Mouse (Mus musculus): ENCODE data around the gene Ogdhl. TPM values are rescaled to one million over a fixed set of nuclear protein-coding genes. Genes with fewer than 3 reads are reported as not detected.

Ogdhl gene
- 3.7 TPM for polyA plus RNA-seq (2012; fragmentation: generic; extraction: Trizol)

- H3K27me3 ChIP-seq (ENCODE audit: control insufficient read depth, insufficient read depth, insufficient read length), result peaks cover 11% of the 10 kb centered on the region
- H3ac ChIP-seq (ENCODE audit: control insufficient read depth, insufficient read length), result no peak within 1 kb of the TSS
- no peaks in the 10 kb centered on the region for H3K79me2 ChIP-seq (ENCODE audit: control insufficient read depth, insufficient read depth)
- H3K36me3 ChIP-seq (ENCODE audit: control insufficient read depth, insufficient read depth), result no peaks in the 10 kb centered on the region
- no peak within 1 kb of the TSS for H3K4me3 ChIP-seq
- TF ChIP-seq TCF3 (IDR thresholded peaks at IDR 0.05; ENCODE audit: insufficient read length, low read depth) (no peak), POLR2A (IDR thresholded peaks at IDR 0.05; ENCODE audit: insufficient read length, low read depth) (no peak), TCF12 (IDR thresholded peaks at IDR 0.05; ENCODE audit: insufficient read depth, poor library complexity, severe bottlenecking) (no peak), SRF (IDR thresholded peaks at IDR 0.05; ENCODE audit: control insufficient read depth, insufficient read length, low read depth) (no peak), POLR2AphosphoS2 (IDR thresholded peaks at IDR 0.05; ENCODE audit: insufficient read length, low read depth) (no peak), MYOG (IDR thresholded peaks at IDR 0.05; ENCODE audit: control insufficient read depth in 1 of 3, insufficient read depth in 1 of 3, insufficient read length in 2 of 3, low read depth in 2 of 3) (peak in 1 of 3 experiments; percentile 13), MAX (IDR thresholded peaks at IDR 0.05; ENCODE audit: low read depth) (no peak), REST (IDR thresholded peaks at IDR 0.05; ENCODE audit: insufficient read depth, insufficient read length) (peak; percentile 98), MYOD1 (IDR thresholded peaks at IDR 0.05; ENCODE audit: control insufficient read depth in 1 of 3, insufficient read length in 2 of 3, low read depth in 2 of 3) (peak in 1 of 3 experiments; percentile 13), E2F4 (IDR thresholded peaks at IDR 0.05; ENCODE audit: insufficient read depth) (no peak), USF1 (IDR thresholded peaks at IDR 0.05; ENCODE audit: low read depth) (peak; percentile 60)
- H3K4me2 ChIP-seq (ENCODE audit: low read depth), result peak within 1 kb of the TSS; percentile 55
Observed at GRCm38 (mm10) chr14:32321732-32322685, at the start of gene Ogdhl. Gene Ogdhl (plus strand): TSS chr14:32322019.

- Histone ChIP-seq H3K27me3 (ENCODE audit: control insufficient read depth, insufficient read depth, insufficient read length) (no peaks in the 10 kb centered on the region), H3K36me3 (ENCODE audit: control insufficient read depth, insufficient read depth) (peaks cover 11% of the 10 kb centered on the region)
- TF ChIP-seq TCF12 (IDR thresholded peaks at IDR 0.05; ENCODE audit: insufficient read depth, poor library complexity, severe bottlenecking) (no peak), E2F4 (IDR thresholded peaks at IDR 0.05; ENCODE audit: insufficient read depth) (no peak), CEBPB (IDR thresholded peaks at IDR 0.05; ENCODE audit: insufficient read depth, poor library complexity, severe bottlenecking) (no peak), POLR2AphosphoS2 (IDR thresholded peaks at IDR 0.05; ENCODE audit: insufficient read length, low read depth) (no peak), SRF (IDR thresholded peaks at IDR 0.05; ENCODE audit: control insufficient read depth, insufficient read length, low read depth) (no peak), MYOG (IDR thresholded peaks at IDR 0.05; ENCODE audit: control insufficient read depth in 1 of 3, insufficient read depth in 1 of 3, insufficient read length in 2 of 3, low read depth in 2 of 3) (no peak)
Observed at GRCm38 (mm10) chr14:32301622-32302021, 20.2 kb upstream of the Ogdhl start.

GRCm38 (mm10) chr14:32302423-32302822 lies 19.4 kb upstream of the Ogdhl start:
- TF ChIP-seq USF1 (IDR thresholded peaks at IDR 0.05; ENCODE audit: low read depth) (no peak), MAX (IDR thresholded peaks at IDR 0.05; ENCODE audit: low read depth) (no peak), CEBPB (IDR thresholded peaks at IDR 0.05; ENCODE audit: insufficient read depth, poor library complexity, severe bottlenecking) (no peak), TCF3 (IDR thresholded peaks at IDR 0.05; ENCODE audit: insufficient read length, low read depth) (no peak), MYOG (IDR thresholded peaks at IDR 0.05; ENCODE audit: control insufficient read depth in 1 of 3, insufficient read depth in 1 of 3, insufficient read length in 2 of 3, low read depth in 2 of 3) (no peak), SRF (IDR thresholded peaks at IDR 0.05; ENCODE audit: control insufficient read depth, insufficient read length, low read depth) (no peak), TCF12 (IDR thresholded peaks at IDR 0.05; ENCODE audit: insufficient read depth, poor library complexity, severe bottlenecking) (no peak), E2F4 (IDR thresholded peaks at IDR 0.05; ENCODE audit: insufficient read depth) (no peak)
- Histone ChIP-seq H3ac (ENCODE audit: control insufficient read depth, insufficient read length) (no peak overlapping the region), H3K27me3 (ENCODE audit: control insufficient read depth, insufficient read depth, insufficient read length) (no peaks in the 10 kb centered on the region)

More at GRCm38 (mm10) chr14:32301622-32302021, 20.2 kb upstream of the Ogdhl start:
- Histone ChIP-seq H3K4me2 (ENCODE audit: low read depth) (no peak overlapping the region), H3K4me3 (no peak overlapping the region), H3K79me2 (ENCODE audit: control insufficient read depth, insufficient read depth) (no peaks in the 10 kb centered on the region), H3ac (ENCODE audit: control insufficient read depth, insufficient read length) (no peak overlapping the region)

GRCm38 (mm10) chr14:32304921-32305320 lies 16.9 kb upstream of the Ogdhl start:
- Histone ChIP-seq H3K4me2 (ENCODE audit: low read depth) (peak overlapping the region; percentile 55), H3ac (ENCODE audit: control insufficient read depth, insufficient read length) (no peak overlapping the region), H3K4me3 (no peak overlapping the region), H3K79me2 (ENCODE audit: control insufficient read depth, insufficient read depth) (no peaks in the 10 kb centered on the region), H3K36me3 (ENCODE audit: control insufficient read depth, insufficient read depth) (no peaks in the 10 kb centered on the region), H3K27me3 (ENCODE audit: control insufficient read depth, insufficient read depth, insufficient read length) (no peaks in the 10 kb centered on the region)
- TF ChIP-seq POLR2A (IDR thresholded peaks at IDR 0.05; ENCODE audit: insufficient read length, low read depth) (no peak), MAX (IDR thresholded peaks at IDR 0.05; ENCODE audit: low read depth) (no peak)

More at GRCm38 (mm10) chr14:32302423-32302822, 19.4 kb upstream of the Ogdhl start:
- H3K36me3 ChIP-seq (ENCODE audit: control insufficient read depth, insufficient read depth), result peaks cover 11% of the 10 kb centered on the region
- H3K79me2 ChIP-seq (ENCODE audit: control insufficient read depth, insufficient read depth), result no peaks in the 10 kb centered on the region
- no peak overlapping the region for H3K4me3 ChIP-seq
- H3K4me2 ChIP-seq (ENCODE audit: low read depth), result no peak overlapping the region

GRCm38 (mm10) chr14:32309876-32310275 lies 11.9 kb upstream of the Ogdhl start:
- H3K36me3 ChIP-seq (ENCODE audit: control insufficient read depth, insufficient read depth), result no peaks in the 10 kb centered on the region
- TF ChIP-seq REST (IDR thresholded peaks at IDR 0.05; ENCODE audit: insufficient read depth, insufficient read length) (no peak), E2F4 (IDR thresholded peaks at IDR 0.05; ENCODE audit: insufficient read depth) (no peak), CEBPB (IDR thresholded peaks at IDR 0.05; ENCODE audit: insufficient read depth, poor library complexity, severe bottlenecking) (no peak), USF1 (IDR thresholded peaks at IDR 0.05; ENCODE audit: low read depth) (no peak), POLR2AphosphoS2 (IDR thresholded peaks at IDR 0.05; ENCODE audit: insufficient read length, low read depth) (no peak), MYOG (IDR thresholded peaks at IDR 0.05; ENCODE audit: control insufficient read depth in 1 of 3, insufficient read depth in 1 of 3, insufficient read length in 2 of 3, low read depth in 2 of 3) (no peak), SRF (IDR thresholded peaks at IDR 0.05; ENCODE audit: control insufficient read depth, insufficient read length, low read depth) (no peak), MAX (IDR thresholded peaks at IDR 0.05; ENCODE audit: low read depth) (no peak), POLR2A (IDR thresholded peaks at IDR 0.05; ENCODE audit: insufficient read length, low read depth) (no peak)
- H3K27me3 ChIP-seq (ENCODE audit: control insufficient read depth, insufficient read depth, insufficient read length), result no peaks in the 10 kb centered on the region
- no peaks in the 10 kb centered on the region for H3K79me2 ChIP-seq (ENCODE audit: control insufficient read depth, insufficient read depth)
- H3ac ChIP-seq (ENCODE audit: control insufficient read depth, insufficient read length), result no peak overlapping the region
- H3K4me2 ChIP-seq (ENCODE audit: low read depth), result no peak overlapping the region
- no peak overlapping the region for H3K4me3 ChIP-seq

All from myocyte (in vitro differentiated cells).